Mouse (Mus musculus) MEL (cell line): ENCODE results near the gene Ncoa5. TPM values are rescaled to one million over a fixed set of nuclear protein-coding genes. Genes with fewer than 3 reads are reported as not detected.

Experiments
- DNase-seq: peaks from one replicate; pipeline ENCODE4 v3.0.0; 2011; ENCODE audit warnings: low read depth, low spot score
- H3K27ac ChIP-seq: 2 replicates; pipeline ENCODE4 v1.5.1; 2012; ENCODE audit warnings: low read depth, mild to moderate bottlenecking, control low read depth, low read length, moderate library complexity; ENCODE audit not compliant: control insufficient read depth
- H3K27me3 ChIP-seq, 2 experiments: fragments of 150-350 bp in 1 of 2; sonication (generic) in 1 of 2; 2 replicates each; pipeline ENCODE4 v1.6.1; 2012; ENCODE audit warnings: low read length in 2 of 2, mild to moderate bottlenecking in 2 of 2, improper control_type of control experiment in 1 of 2, moderate library complexity in 1 of 2; ENCODE audit not compliant: insufficient read depth in 2 of 2, control insufficient read depth in 1 of 2
- H3K36me3 ChIP-seq, 2 experiments: 2 replicates each; pipeline ENCODE4 v1.6.1; 2012 to 2014; ENCODE audit warnings: low read length in 2 of 2, improper control_type of control experiment in 1 of 2, inconsistent platforms in 1 of 2, mild to moderate bottlenecking in 1 of 2; ENCODE audit not compliant: insufficient read depth in 2 of 2, control insufficient read depth in 1 of 2
- H3K4me1 ChIP-seq, 2 experiments: fragments of 150-350 bp in 1 of 2; sonication (generic) in 1 of 2; 2 replicates each; pipeline ENCODE4 v1.6.1; 2012; ENCODE audit warnings: low read length in 2 of 2, improper control_type of control experiment in 1 of 2, mild to moderate bottlenecking in 1 of 2; ENCODE audit not compliant: insufficient read depth in 2 of 2, control insufficient read depth in 1 of 2
- H3K4me3 ChIP-seq, 2 experiments: fragments of 150-350 bp in 1 of 2; sonication (generic) in 1 of 2; 2 replicates each; pipeline ENCODE4 v1.5.1; 2012; ENCODE audit warnings: low read depth in 2 of 2, low read length in 2 of 2, mild to moderate bottlenecking in 2 of 2, moderate library complexity in 2 of 2, control low read depth in 1 of 2, improper control_type of control experiment in 1 of 2; ENCODE audit not compliant: control insufficient read depth in 1 of 2, insufficient read depth in 1 of 2
- H3K79me2 ChIP-seq: 2 replicates; pipeline ENCODE4 v1.6.1; 2012; ENCODE audit warnings: mild to moderate bottlenecking, low read length, moderate library complexity; ENCODE audit not compliant: control insufficient read depth, poor library complexity, insufficient read depth
- H3K9ac ChIP-seq: 2 replicates; pipeline ENCODE4 v1.6.1; 2012; ENCODE audit warnings: low read depth, mild to moderate bottlenecking, control low read depth, low read length, moderate library complexity; ENCODE audit not compliant: control insufficient read depth, poor library complexity, severe bottlenecking
- H3K9me3 ChIP-seq: fragments of 150-350 bp; sonication (generic); replicated peaks from 2 replicates; pipeline ENCODE4 v1.6.1; 2012; ENCODE audit warnings: mild to moderate bottlenecking, low read length, improper control_type of control experiment, moderate library complexity; ENCODE audit not compliant: insufficient read depth
- EP300 ChIP-seq, 2 experiments: IDR thresholded peaks; 2 replicates each; pipeline ENCODE4 v1.6.1; 2011; ENCODE audit warnings: improper control_type of control experiment in 2 of 2, low read length in 2 of 2, low read depth in 1 of 2, mild to moderate bottlenecking in 1 of 2
- ETS1 ChIP-seq: IDR thresholded peaks from 2 replicates; pipeline ENCODE4 v1.6.1; 2012; ENCODE audit warnings: low read depth, mild to moderate bottlenecking, inconsistent platforms, low read length, improper control_type of control experiment, moderate library complexity
- HCFC1 ChIP-seq: IDR thresholded peaks from 2 replicates; pipeline ENCODE4 v1.6.1; 2012; ENCODE audit warnings: low read depth, mild to moderate bottlenecking, inconsistent platforms, low read length, improper control_type of control experiment, moderate library complexity
- MAFK ChIP-seq: IDR thresholded peaks from 2 replicates; pipeline ENCODE4 v1.6.1; 2011; ENCODE audit warnings: low read depth, mild to moderate bottlenecking, low read length, improper control_type of control experiment, borderline replicate concordance
- MEF2A ChIP-seq: IDR thresholded peaks from 2 replicates; pipeline ENCODE4 v1.6.1; 2014; ENCODE audit warnings: low read depth, mild to moderate bottlenecking, inconsistent platforms, low read length, improper control_type of control experiment; ENCODE audit not compliant: poor library complexity, insufficient replicate concordance, severe bottlenecking; ENCODE audit errors: extremely low read depth
- MXI1 ChIP-seq: IDR thresholded peaks from 2 replicates; pipeline ENCODE4 v1.6.1; 2011; ENCODE audit warnings: mild to moderate bottlenecking, low read depth, low read length, improper control_type of control experiment
- MYB ChIP-seq: IDR thresholded peaks from 2 replicates; pipeline ENCODE4 v1.6.1; 2011; ENCODE audit warnings: mild to moderate bottlenecking, low read depth, low read length, improper control_type of control experiment
- NELFE ChIP-seq: IDR thresholded peaks from 2 replicates; pipeline ENCODE4 v1.6.1; 2011; ENCODE audit warnings: low read depth, low read length, improper control_type of control experiment
- POLR2A ChIP-seq, 2 experiments: IDR thresholded peaks; 2 replicates each; pipeline ENCODE4 v1.6.1; 2011 to 2012; ENCODE audit warnings: low read length in 2 of 2, mild to moderate bottlenecking in 2 of 2, control low read depth in 1 of 2, improper control_type of control experiment in 1 of 2, low read depth in 1 of 2, moderate library complexity in 1 of 2; ENCODE audit not compliant: control insufficient read depth in 1 of 2, insufficient read depth in 1 of 2, poor library complexity in 1 of 2
- POLR2AphosphoS2 ChIP-seq: IDR thresholded peaks from 2 replicates; pipeline ENCODE4 v1.6.1; 2011; ENCODE audit warnings: low read length, improper control_type of control experiment
- POLR2AphosphoS5 ChIP-seq: IDR thresholded peaks from 2 replicates; pipeline ENCODE4 v1.6.1; 2012; ENCODE audit warnings: low read depth, borderline replicate concordance, mild to moderate bottlenecking, inconsistent platforms, low read length, moderate library complexity, mixed read lengths
- RCOR1 ChIP-seq: IDR thresholded peaks from 2 replicates; pipeline ENCODE4 v1.6.1; 2012; ENCODE audit warnings: low read depth, mild to moderate bottlenecking, inconsistent platforms, low read length, improper control_type of control experiment
- SMC3 ChIP-seq: IDR thresholded peaks from 2 replicates; pipeline ENCODE4 v1.6.1; 2011; ENCODE audit warnings: low read depth, low read length, improper control_type of control experiment
- TAL1 ChIP-seq: IDR thresholded peaks from 2 replicates; pipeline ENCODE4 v1.6.1; 2012; ENCODE audit warnings: mild to moderate bottlenecking, inconsistent platforms, low read length, moderate library complexity, mixed read lengths
- TBP ChIP-seq: IDR thresholded peaks from 2 replicates; pipeline ENCODE4 v1.8.0; 2011; ENCODE audit warnings: low read depth, low read length, improper control_type of control experiment
- ZKSCAN1 ChIP-seq: IDR thresholded peaks from 2 replicates; pipeline ENCODE4 v1.6.1; 2012; ENCODE audit warnings: low read depth, mild to moderate bottlenecking, inconsistent platforms, low read length, improper control_type of control experiment, moderate library complexity
- ZMIZ1 ChIP-seq: IDR thresholded peaks from 2 replicates; pipeline ENCODE4 v1.6.1; 2012; ENCODE audit warnings: low read depth, mild to moderate bottlenecking, inconsistent platforms, low read length, improper control_type of control experiment, moderate library complexity
- polyA plus RNA-seq, 2 experiments: library from polyadenylated mRNA; stranded (reverse) in 1 of 2; unstranded in 1 of 2; fragments of >175 nt in 1 of 2; fragments of >200 nt in 1 of 2; gene quantifications; 2 replicates each; pipeline versions ENCODE4 v1.2.1 to v1.2.4; 2012; ENCODE audit warnings: low replicate concordance in 2 of 2, low read depth in 1 of 2; ENCODE audit not compliant: insufficient read length in 2 of 2, insufficient read depth in 1 of 2, missing spikeins in 1 of 2
- total RNA-seq: library from RNA; depleted of rRNA; stranded (reverse); fragments of 300-350 nt; gene quantifications from 2 replicates; pipeline ENCODE4 v1.2.3, GENCODE M21; 2012

Gene Ncoa5
- total and polyA plus RNA-seq, 3 experiments = 35.8 to 76.6 (median 61.0) TPM

GRCm38 (mm10) chr2:164970631-164971196 is 64.0 kb downstream of the Ncoa5 start:
- no peak overlapping the region for H3K9ac ChIP-seq
- no peaks in the 10 kb centered on the region; a peak in 1 of 4 replicates for H3K4me1 ChIP-seq
- H3K4me3 ChIP-seq = no peak overlapping the region
- no peak overlapping the region for H3K27ac ChIP-seq
- no peaks in the 10 kb centered on the region for H3K36me3 ChIP-seq
- H3K79me2 ChIP-seq = no peaks in the 10 kb centered on the region
- H3K9me3 ChIP-seq = no peaks in the 10 kb centered on the region
- H3K27me3 ChIP-seq = no peaks in the 10 kb centered on the region; a peak in 1 of 4 replicates
- TF ChIP-seq TBP (no peak), MXI1 (no peak), POLR2AphosphoS5 (no peak), NELFE (no peak), ETS1 (no peak), RCOR1 (no peak), MYB (no peak), EP300 (IDR thresholded peaks at IDR 0.05; ENCODE audit: low read depth in 1 of 2, low read length in 2 of 2) (no peak), POLR2A (IDR thresholded peaks at IDR 0.05; ENCODE audit: control insufficient read depth in 1 of 2, insufficient read depth in 1 of 2, low read depth in 1 of 2, low read length in 2 of 2, poor library complexity in 1 of 2) (no peak), MAFK (no peak), SMC3 (no peak), POLR2AphosphoS2 (no peak)
- DNase-seq = no peak

DNA sequence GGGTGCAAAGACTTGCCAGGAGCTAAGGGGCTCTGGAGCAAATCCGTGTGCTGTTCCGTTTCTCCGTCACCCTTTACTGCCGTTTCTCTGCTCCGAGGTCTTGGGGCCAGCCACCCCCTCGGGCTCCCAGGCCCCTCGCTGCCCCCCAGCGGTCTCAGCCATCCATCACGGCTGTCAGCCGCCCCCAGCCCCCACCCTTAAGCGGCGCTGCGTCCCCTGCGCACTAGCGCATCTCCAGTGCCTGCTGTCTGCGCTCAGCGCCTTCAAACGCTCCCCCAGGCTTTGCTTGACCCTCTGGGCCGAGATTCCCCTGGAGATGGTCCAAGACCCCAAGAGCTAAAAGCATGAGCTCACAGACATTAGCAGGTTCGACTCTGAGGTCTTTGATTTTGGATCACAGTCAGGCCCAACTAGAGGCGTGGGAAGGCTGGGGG is 65.3 kb downstream of the Ncoa5 start:
- H3K36me3 ChIP-seq = no peaks in the 10 kb centered on the region
- no peak overlapping the region for H3K9ac ChIP-seq
- no peak for DNase-seq
- no peaks in the 10 kb centered on the region for H3K9me3 ChIP-seq
- no peak overlapping the region for H3K27ac ChIP-seq
- H3K79me2 ChIP-seq = no peaks in the 10 kb centered on the region
- TF ChIP-seq HCFC1 = no peak
- no peak for TF ChIP-seq POLR2AphosphoS5
- TF ChIP-seq TBP = no peak
- no peak for TF ChIP-seq MEF2A
- no peak for TF ChIP-seq ZKSCAN1
- TF ChIP-seq ZMIZ1 = no peak
- no peak for TF ChIP-seq TAL1
- no peaks in the 10 kb centered on the region; a peak in 1 of 4 replicates for H3K27me3 ChIP-seq
- H3K4me1 ChIP-seq = no peaks in the 10 kb centered on the region; a peak in 1 of 4 replicates
- H3K4me3 ChIP-seq = no peak overlapping the region
